Mouse (Mus musculus) cerebral cortex, adult 2 months (tissue): Measurements from ENCODE around the gene Mdc1.

Experiments used
- WGBS: fragments of 180-500 bp; shearing (Covaris S2); methylation state at CpG from one replicate; pipeline ENCODE4 v1.1.7; 2018; 5-methylcytosine and 5-hydroxymethylcytosine counted together

The Mdc1 gene

GRCm38 (mm10) chr17:35848112-35848511 lies 6.8 kb downstream of the Mdc1 start:
- 4% methylated on average over 1 of the region's 1 CpGs for WGBS

DNA sequence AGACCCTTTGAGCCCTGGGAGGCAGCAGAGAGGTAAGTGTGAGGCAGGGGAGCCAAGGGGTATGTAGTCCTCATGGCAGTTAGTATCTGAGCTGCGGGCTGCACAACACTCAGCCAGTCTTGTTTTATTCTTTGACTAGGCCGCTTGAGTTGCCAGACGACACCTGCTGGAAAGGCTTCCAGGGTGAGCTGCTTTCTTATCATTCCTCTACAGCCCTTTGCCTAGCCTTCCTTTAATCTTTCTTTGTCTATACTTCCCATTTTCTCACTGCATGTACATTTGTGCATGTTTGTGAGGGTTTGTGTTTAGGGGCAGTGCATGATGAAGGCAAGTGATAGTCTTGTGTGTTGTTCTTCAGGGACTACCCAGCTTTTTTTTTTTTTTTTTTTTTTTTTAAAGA lies 9.7 kb downstream of the Mdc1 start:
- WGBS, result 88% methylated on average over 3 of the region's 3 CpGs

- 98% methylated on average over 1 of the region's 1 CpGs for WGBS
These were observed 18.1 kb downstream of the Mdc1 start for GRCm38 (mm10) chr17:35859371-35859770.

DNA sequence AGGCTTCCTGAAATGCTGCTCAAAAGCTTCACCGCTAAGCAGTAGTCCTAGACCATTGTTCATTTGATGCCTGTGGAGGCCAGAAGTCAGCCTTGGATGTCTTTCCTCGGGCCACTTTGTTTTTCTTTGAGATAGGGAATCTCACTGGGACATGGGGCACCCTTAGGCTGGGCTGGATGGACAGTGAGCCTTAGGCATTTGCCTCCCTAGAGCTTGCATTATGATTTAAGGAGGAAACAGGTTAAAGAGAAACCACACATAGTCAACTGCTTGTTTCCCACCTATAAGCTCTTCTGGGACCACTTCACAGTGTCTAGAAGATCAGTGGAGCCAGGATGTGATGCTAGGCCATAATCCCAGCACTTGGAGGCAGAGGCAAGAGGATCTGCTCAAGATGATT lies 18.5 kb downstream of the Mdc1 start:
- WGBS, result 78% methylated on average over 2 of the region's 2 CpGs

DNA sequence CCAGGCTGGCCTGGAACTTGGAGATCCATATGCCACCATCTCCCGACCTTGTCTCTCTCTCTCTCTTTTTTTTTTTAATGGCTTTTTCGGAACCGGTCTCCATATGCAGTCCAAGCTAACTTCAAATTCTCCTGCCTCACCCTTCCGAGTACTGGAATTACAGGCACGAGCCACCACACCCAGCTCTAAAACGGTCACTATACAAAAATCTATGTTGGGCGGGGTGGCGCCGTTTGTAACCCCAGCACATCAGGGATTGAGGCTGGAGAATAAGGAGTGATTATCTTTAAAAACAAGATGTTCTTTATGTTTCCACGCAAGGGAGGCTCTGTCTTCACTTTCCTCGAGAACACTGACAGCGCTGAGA lies 19.5 kb downstream of the Mdc1 start:
- WGBS, result 4% methylated on average over 12 of the region's 12 CpGs

DNA sequence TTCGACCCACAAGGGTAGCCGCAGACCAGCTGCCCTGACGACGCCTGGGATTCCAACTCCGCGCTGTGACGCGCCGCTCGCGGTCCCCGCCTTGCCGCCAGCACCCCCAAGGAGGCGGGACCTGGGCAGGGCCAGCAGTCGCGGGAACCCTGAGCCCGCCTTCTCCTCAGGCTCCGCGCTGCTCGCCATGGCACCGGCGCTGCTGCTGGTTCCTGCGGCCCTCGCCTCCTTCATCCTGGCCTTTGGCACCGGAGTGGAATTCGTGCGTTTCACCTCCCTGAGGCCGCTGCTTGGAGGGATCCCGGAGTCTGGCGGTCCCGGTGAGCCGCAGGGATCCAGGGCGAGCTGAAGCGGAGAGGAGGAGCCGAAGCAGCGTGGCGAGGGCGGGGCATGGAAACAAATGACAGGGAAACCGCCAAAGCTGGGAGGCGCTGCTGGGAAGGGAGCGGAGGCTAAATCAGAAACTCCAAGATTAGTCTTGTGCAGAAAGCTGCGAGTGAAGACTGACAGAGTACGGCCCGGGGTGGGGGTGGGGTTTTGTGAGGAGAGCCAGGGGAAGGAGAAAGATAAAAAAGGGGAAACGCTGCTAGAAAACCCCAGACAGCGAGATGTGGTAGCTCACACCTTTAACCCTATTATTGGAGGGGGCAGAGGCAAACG lies 20.0 kb downstream of the Mdc1 start, which contains the start of gene Nrm:
TSS of gene Nrm (plus strand) at position 121 of the 660 bp plus-strand sequence.
- WGBS, result under 1% methylated on average over 47 of the region's 47 CpGs

DNA sequence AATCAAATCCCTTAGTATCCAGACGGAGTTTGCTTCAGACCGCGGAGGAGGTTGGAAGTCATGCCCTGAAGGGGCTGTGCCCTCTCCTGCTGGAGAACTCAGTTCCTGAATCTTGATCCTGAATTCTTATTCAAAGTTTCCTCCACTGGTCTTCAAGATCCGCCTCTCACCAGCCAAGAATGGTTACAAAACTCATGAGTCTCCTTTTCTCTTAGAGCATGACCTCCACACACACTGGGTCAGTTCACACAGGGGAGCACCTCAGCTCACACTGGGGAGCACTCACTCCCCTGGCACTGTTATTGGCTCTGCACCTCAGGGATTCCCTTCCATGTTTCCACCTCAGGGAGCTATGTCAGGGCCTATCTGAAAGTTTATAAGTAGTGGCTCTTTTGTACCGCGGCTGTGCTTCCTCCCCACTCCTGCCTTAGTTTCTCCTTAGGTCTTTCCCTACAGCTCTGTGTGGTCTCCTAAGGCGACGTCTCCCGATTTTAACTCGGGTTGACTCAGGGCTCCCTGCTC lies 23.6 kb downstream of the Mdc1 start:
- 45% methylated on average over 10 of the region's 10 CpGs for WGBS

- WGBS, result under 1% methylated on average over 47 of the region's 48 CpGs
These were observed 24.4 kb downstream of the Mdc1 start, which contains the start of gene Ppp1r18 for GRCm38 (mm10) chr17:35865481-35866280. Ppp1r18 (plus strand) TSS chr17:35865593.

- 2% methylated on average over 36 of the region's 38 CpGs for WGBS
These were observed 25.0 kb downstream of the Mdc1 start for GRCm38 (mm10) chr17:35866281-35866831.

GRCm38 (mm10) chr17:35866911-35867890 lies 25.9 kb downstream of the Mdc1 start:
- 22% methylated on average over 26 of the region's 26 CpGs for WGBS

GRCm38 (mm10) chr17:35868165-35868820 lies 27.0 kb downstream of the Mdc1 start:
- WGBS, result 31% methylated on average over 17 of the region's 17 CpGs

- WGBS, result 15% methylated on average over 7 of the region's 7 CpGs
These were observed 27.6 kb downstream of the Mdc1 start for GRCm38 (mm10) chr17:35868961-35869345.

DNA sequence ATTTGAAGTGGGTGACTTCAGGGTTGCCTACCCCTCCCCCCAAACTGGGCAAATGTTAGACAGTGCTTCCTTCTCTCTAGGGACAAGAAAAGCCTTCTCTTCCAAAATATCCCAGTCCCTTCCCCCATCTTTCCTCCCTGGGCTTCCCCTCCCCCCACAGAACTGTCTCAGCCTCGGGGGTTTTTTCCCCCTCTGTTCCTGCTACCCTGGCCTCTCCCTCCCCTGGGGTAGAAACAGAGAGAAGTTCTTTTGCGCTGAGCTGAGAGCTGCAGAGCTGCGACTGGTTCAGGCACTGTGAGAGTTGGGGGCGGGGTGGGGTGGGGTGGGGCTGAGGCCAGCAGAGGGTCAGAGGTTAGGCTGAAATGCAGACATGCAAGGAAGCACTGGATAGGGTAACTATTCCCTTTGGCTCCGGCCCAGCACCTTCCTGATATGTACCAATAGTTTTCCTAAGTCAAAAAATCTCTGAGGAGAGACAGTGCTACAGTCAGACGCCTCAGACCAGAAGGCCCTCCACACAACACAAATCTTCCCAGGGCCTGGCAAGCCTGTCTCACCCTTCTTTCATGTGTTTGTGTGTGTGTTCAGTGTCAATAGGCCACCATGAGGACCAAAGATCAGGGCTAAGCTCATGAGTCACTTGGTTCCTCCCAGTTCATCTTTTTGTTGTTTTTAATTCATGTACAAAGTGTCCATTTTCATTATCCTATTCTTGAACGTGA lies 28.2 kb downstream of the Mdc1 start:
- WGBS, result 24% methylated on average over 7 of the region's 7 CpGs

DNA sequence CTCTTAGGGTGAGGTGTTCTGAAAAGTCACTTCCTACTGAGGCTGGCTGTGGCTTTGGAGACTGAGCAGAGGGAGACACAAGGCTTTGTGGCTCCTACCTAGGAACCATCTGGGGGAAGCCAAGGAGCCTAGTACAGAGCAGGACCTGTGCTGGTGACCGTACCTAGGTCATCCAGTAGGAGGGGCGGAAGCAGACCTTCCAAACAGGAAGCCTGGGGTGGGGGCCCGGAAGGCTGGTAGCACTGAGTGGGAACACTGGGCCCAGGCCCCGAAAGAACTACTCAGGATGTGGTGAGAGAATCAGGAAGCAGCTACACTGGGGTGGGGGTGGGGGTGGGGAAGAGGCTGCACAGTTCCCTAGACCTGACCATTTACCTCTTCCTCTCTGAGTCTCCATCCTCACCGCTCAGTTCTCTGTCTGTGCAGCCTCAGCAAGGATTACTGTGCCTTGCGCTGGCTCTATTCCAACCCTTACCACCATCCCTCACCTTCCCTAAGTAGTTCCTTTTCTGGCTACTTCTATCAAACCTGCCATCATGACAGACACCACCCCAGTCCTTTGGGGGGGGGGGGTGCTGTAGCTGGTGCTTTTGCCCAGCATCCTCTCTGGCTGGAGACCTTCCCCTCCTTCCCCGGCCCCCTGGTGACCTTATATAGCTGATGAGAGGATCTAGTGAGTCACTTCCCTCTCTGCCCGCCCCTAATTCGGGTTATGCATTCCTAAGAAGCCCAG lies 29.0 kb downstream of the Mdc1 start:
- 42% methylated on average over 9 of the region's 9 CpGs for WGBS

- 44% methylated on average over 8 of the region's 8 CpGs for WGBS
These were observed 29.8 kb downstream of the Mdc1 start for GRCm38 (mm10) chr17:35870884-35871696.

DNA sequence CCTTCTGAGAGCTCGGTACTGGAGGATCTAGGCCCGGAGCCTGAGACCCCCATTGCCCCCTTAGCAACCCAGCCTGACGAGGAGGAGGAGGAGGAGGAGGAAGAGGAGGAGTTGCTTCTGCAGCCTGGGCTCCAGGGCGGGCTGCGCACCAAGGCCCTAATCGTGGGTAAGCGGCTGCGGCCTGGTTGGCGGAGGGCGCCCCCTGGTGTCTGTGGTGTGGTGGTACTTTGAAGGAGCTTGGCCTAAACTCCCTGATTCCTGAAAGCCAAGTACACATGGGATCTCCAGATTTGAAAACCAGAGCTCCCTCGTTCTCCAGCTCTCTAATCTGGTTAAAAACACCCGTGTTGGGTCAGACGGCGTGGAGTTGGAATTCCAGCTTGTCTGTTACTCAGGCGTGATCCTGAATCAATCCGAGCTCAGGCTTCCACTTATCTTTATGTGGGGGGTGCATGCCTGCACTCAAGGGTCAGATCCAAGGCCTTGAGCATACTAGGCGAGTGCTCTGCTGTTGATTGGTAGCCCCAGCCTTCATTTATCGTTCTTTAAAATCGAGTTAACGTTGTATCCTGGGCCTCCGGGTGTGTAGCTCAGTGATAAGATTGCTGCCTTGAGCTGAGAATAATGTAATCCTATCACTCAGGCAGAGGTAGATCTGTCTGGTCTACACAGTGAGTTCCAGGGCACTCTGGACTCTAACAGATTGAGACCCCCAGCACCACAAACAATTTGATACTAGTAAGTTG lies 32.6 kb downstream of the Mdc1 start:
- 28% methylated on average over 21 of the region's 21 CpGs for WGBS

GRCm38 (mm10) chr17:35874721-35875120 lies 33.4 kb downstream of the Mdc1 start:
- 29% methylated on average over 6 of the region's 6 CpGs for WGBS
